Mouse (Mus musculus) liver, embryonic 11.5 days (tissue): ENCODE measurements around the gene Myo5a. TPM values are rescaled to one million over a fixed set of nuclear protein-coding genes. Genes with fewer than 3 reads are reported as not detected.

ENCODE experiments used
- ATAC-seq: fragments of 200-750 bp; cut with Nextera tagmentation; replicated peaks from 2 replicates; pipeline ENCODE4 v1.8.0; 2017; ENCODE audit warnings: moderate number of reproducible peaks, mild to moderate bottlenecking, moderate TSS enrichment, moderate library complexity; ENCODE audit not compliant: low FRiP score
- DNase-seq: peaks from one replicate; pipeline ENCODE4 v3.0.0-alpha.2; 2017; ENCODE audit warnings: low spot score
- H3K27ac ChIP-seq: fragments of 300-500 bp; sonication (generic); 2 replicates; pipeline ENCODE4 v1.5.1; 2014; ENCODE audit warnings: mild to moderate bottlenecking, low read depth, low read length, control low read depth
- H3K27me3 ChIP-seq: fragments of 300-500 bp; sonication (generic); replicated peaks from 2 replicates; pipeline ENCODE4 v1.6.1; 2014; ENCODE audit warnings: low read length, mixed read lengths; ENCODE audit not compliant: control insufficient read depth, insufficient read depth
- H3K36me3 ChIP-seq: fragments of 300-500 bp; sonication (generic); 2 replicates; pipeline ENCODE4 v1.6.1; 2014; ENCODE audit warnings: mild to moderate bottlenecking, low read length, moderate library complexity, mixed read lengths; ENCODE audit not compliant: control insufficient read depth, insufficient read depth
- H3K4me1 ChIP-seq: fragments of 300-500 bp; sonication (generic); replicated peaks from 2 replicates; pipeline ENCODE4 v1.6.1; 2014; ENCODE audit warnings: low read length, mixed read lengths; ENCODE audit not compliant: control insufficient read depth, insufficient read depth
- H3K4me2 ChIP-seq: fragments of 300-500 bp; sonication (generic); 2 replicates; pipeline ENCODE4 v1.6.1; 2014; ENCODE audit warnings: mild to moderate bottlenecking, control low read depth, moderate library complexity
- H3K4me3 ChIP-seq: fragments of 300-500 bp; sonication (generic); 2 replicates; pipeline ENCODE4 v1.5.1; 2014; ENCODE audit warnings: low read depth, low read length, control low read depth
- H3K9ac ChIP-seq: fragments of 300-500 bp; sonication (generic); 2 replicates; pipeline ENCODE4 v1.6.1; 2014; ENCODE audit warnings: low read depth, low read length, control low read depth
- H3K9me3 ChIP-seq: fragments of 300-500 bp; sonication (generic); 2 replicates; pipeline ENCODE4 v1.6.1; 2016; ENCODE audit warnings: low read length, inconsistent platforms, mixed read lengths; ENCODE audit not compliant: control insufficient read depth
- WGBS: fragments of 180-500 bp; shearing (Covaris S2); extraction: QIAGEN DNeasy Blood & Tissue Kit; methylation state at CpG from one replicate; pipeline ENCODE4 v1.1.7; 2014; 5-methylcytosine and 5-hydroxymethylcytosine counted together
- polyA plus RNA-seq: library from polyadenylated mRNA; unstranded; fragments of >200 nt; fragmentation: Nextera tagmentation; extraction: Ambion mirVana; gene quantifications from 2 replicates; pipeline ENCODE4 v1.2.1, GENCODE M21; 2014

Gene Myo5a
- polyA plus RNA-seq, 1 experiment from 2014 or later, result 7.5 TPM

DNA sequence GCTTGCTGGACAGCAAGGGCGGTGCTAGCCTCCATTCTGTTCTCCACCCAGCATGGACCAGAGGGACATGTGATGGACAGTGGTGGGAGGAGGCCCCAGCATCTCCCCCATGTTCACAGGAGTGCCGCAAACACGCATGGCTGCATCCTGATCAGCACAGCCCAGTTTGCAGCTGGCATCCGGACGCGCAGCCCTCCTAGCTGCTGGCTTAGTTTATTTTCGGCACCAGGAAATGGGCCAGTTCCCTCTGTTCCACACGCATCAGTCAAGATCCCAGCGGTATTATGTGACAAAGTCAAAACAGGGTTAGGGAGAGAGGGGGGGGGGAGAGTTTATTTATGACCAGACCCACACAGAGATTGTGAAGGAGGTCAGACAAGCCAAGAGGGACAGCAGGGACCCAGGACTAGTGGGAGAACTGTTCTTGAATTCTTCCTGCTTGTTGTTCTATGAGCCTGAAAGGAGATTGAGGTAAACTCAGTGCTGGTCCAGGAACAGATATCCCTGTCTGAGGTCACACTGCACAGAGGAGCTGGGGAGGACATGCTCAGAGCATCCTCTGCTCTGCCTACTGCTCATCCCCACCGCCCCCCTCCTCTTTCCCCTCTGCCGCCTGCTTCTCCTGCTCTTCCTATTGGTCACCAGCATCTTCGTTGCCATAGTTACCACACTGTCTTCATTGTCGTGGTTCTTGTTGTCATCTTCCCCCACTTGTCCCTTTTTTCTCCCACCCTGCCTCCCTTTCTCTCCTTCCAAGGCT is 183.6 kb downstream of the Myo5a start:
- no peak overlapping the region for H3K9ac ChIP-seq
- no peaks in the 10 kb centered on the region; the same call in 1 of the 2 replicates for H3K4me1 ChIP-seq
- no peak overlapping the region for H3K4me2 ChIP-seq
- ATAC-seq (peak; percentile 54), DNase-seq (no peak)
- no peaks in the 10 kb centered on the region for H3K9me3 ChIP-seq
- H3K27me3 ChIP-seq, result no peaks in the 10 kb centered on the region
- no peaks in the 10 kb centered on the region for H3K36me3 ChIP-seq
- 45% methylated on average over 13 of the region's 13 CpGs for WGBS
- H3K4me3 ChIP-seq, result no peak overlapping the region
- peak overlapping the region; percentile 26; the same call in 1 of the 2 replicates for H3K27ac ChIP-seq

DNA sequence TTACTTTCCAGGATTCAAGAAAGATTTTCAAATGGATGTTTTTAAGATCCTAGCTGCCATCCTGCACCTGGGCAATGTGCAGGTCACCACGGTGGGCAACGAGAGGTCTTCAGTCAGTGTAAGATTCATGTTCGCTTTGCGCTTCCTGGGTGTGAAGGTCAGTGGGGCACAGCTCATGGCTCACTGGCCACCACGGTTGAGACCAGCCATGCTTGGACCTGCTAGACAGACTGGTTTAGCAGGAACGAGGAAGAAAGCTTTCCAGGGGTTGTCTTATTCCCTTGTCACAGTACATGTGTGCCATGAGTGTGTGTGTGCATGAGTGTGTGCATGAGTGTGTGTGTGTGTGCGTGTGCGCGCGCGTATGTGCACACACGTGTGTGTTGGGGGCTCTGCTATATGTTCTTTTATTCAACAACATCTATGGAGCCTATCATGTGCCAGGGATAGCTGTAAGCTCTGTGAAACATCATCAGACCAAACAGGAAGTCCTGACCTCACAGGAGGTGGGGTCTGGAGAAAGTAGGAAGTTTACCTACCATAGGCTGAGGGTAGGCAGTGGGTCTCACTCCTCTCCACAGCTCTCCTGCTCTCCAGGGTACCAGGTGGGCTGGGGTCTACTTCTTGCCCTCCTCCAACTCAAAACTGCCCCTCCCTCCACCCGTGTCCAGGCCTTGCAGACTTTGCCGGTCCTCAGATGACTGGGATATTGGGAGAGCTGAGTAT is 185.2 kb downstream of the Myo5a start:
- Histone ChIP-seq H3K27me3 (no peaks in the 10 kb centered on the region), H3K27ac (no peak overlapping the region), H3K9ac (no peak overlapping the region), H3K4me3 (no peak overlapping the region), H3K9me3 (no peaks in the 10 kb centered on the region), H3K4me1 (no peaks in the 10 kb centered on the region; the same call in 1 of the 2 replicates), H3K36me3 (no peaks in the 10 kb centered on the region), H3K4me2 (no peak overlapping the region)
- 82% methylated on average over 14 of the region's 14 CpGs for WGBS
- DNase-seq, result no peak
- no peak for ATAC-seq

DNA sequence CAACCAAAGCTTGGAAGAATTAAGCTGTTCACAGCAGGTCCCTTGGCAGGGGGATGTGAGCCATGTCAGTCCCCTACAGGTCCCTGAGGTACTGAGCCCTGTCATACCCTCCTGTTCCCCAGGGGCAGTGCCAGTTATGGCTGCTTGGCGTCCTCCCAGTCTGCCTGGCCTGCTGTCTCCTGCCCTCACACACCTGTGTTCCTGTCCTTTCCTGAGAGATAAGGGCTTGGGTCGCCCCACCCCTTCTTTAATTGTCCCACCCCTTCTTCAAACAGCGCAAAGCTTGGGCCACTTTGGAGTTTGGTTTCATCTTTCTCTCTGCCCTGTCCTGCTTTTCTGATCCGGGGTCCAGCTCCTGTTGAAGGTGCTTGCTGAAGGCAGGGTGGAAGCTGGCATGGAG is 188.0 kb downstream of the Myo5a start:
- 63% methylated on average over 4 of the region's 4 CpGs for WGBS
- no peak overlapping the region for H3K4me2 ChIP-seq
- no peak overlapping the region for H3K9ac ChIP-seq
- DNase-seq (no peak), ATAC-seq (no peak)
- no peaks in the 10 kb centered on the region; the same call in 1 of the 2 replicates for H3K4me1 ChIP-seq
- H3K9me3 ChIP-seq, result no peaks in the 10 kb centered on the region
- H3K4me3 ChIP-seq, result no peak overlapping the region
- no peaks in the 10 kb centered on the region for H3K36me3 ChIP-seq
- no peak overlapping the region for H3K27ac ChIP-seq
- no peaks in the 10 kb centered on the region for H3K27me3 ChIP-seq

DNA sequence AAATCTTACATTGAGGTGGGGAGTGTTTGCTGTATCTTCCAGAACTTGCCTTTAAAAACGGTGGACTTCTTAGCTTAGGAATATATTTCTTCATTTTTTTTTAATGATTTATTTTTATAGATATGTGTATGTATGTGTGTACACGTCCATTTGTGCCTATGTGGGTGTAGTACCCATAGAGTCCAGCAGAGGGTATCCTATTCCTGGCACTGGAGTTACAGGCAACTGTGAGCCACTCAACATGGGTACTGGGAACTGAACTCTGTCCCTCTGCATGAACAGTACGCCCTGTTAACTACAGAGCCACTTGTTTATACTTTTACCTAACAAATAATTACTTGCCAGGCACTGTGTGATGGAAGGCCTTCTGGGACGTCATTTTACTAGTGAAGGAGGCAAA is 188.8 kb downstream of the Myo5a start:
- Histone ChIP-seq H3K4me2 (no peak overlapping the region), H3K27me3 (no peaks in the 10 kb centered on the region), H3K4me1 (no peaks in the 10 kb centered on the region; the same call in 1 of the 2 replicates), H3K9me3 (no peaks in the 10 kb centered on the region), H3K36me3 (no peaks in the 10 kb centered on the region), H3K4me3 (no peak overlapping the region), H3K9ac (no peak overlapping the region), H3K27ac (no peak overlapping the region)
- WGBS, result 78% methylated on average over 4 of the region's 4 CpGs
- DNase-seq, result no peak
- ATAC-seq, result no peak

DNA sequence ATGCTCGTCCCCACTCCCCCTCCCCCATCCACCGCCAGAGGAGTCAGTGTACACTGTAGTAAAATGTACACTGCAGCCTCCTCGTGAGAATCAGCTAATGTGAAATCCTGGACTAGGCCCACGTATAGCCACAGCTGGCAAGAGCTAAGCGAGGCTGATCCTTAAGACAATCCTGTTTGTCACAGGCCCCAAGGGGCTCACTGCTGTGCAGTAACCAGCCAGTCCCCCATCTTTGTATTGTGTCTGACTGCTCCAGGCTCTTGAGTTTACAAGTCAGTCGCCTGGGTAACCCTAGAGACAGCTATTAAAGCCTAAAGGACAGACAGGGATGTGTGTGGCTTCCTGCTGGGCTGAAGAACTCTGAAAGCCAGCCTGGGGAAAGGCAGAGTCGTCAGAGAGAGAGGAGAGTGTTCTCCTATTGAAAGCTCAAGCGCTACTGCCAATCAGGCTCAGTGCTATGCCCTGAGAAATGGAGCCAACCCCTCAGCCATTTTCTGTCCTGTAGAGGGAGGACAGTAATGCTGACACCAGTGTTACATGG is 190.6 kb downstream of the Myo5a start:
- Histone ChIP-seq H3K36me3 (no peaks in the 10 kb centered on the region), H3K27ac (no peak overlapping the region), H3K9me3 (no peaks in the 10 kb centered on the region), H3K4me2 (no peak overlapping the region), H3K9ac (no peak overlapping the region), H3K4me1 (no peaks in the 10 kb centered on the region; the same call in 1 of the 2 replicates), H3K4me3 (no peak overlapping the region), H3K27me3 (no peaks in the 10 kb centered on the region)
- DNase-seq, result no peak
- WGBS, result 34% methylated on average over 8 of the region's 8 CpGs
- ATAC-seq, result no peak

DNA sequence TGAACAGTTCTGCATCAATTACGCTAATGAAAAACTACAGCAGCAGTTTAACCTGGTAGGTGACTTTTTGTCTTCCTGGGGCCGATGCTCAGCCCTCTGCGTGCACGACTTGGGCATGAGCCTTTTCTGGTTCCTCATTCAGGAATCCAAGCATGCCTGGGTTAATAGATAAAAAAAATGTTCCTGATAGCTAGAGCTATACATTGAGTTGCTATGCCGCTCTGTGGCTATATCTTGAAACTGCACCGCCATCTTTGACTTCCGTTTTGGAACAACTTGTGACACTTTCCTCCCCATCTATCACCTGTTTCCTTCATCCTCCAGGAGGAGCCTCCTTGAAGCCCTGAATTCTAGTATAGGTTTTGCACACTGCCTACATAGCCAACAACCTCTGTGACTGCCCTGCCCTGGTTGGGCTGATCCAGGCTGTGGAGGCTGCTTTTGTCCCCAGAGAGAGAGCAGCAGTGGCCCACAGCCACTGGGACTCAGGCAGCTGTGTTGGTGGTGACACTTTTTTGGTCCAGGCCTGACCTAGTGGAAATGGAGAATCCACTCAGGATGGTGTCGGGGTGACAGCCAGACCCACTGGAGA is 191.5 kb downstream of the Myo5a start:
- no peaks in the 10 kb centered on the region for H3K9me3 ChIP-seq
- H3K4me1 ChIP-seq, result no peaks in the 10 kb centered on the region; the same call in 1 of the 2 replicates
- no peak overlapping the region for H3K27ac ChIP-seq
- H3K4me2 ChIP-seq, result peak overlapping the region; percentile 37; the same call in 1 of the 2 replicates
- H3K9ac ChIP-seq, result no peak overlapping the region
- no peak overlapping the region for H3K4me3 ChIP-seq
- H3K36me3 ChIP-seq, result no peaks in the 10 kb centered on the region
- 49% methylated on average over 8 of the region's 8 CpGs for WGBS
- ATAC-seq (peak; percentile 55), DNase-seq (no peak)
- H3K27me3 ChIP-seq, result no peaks in the 10 kb centered on the region

DNA sequence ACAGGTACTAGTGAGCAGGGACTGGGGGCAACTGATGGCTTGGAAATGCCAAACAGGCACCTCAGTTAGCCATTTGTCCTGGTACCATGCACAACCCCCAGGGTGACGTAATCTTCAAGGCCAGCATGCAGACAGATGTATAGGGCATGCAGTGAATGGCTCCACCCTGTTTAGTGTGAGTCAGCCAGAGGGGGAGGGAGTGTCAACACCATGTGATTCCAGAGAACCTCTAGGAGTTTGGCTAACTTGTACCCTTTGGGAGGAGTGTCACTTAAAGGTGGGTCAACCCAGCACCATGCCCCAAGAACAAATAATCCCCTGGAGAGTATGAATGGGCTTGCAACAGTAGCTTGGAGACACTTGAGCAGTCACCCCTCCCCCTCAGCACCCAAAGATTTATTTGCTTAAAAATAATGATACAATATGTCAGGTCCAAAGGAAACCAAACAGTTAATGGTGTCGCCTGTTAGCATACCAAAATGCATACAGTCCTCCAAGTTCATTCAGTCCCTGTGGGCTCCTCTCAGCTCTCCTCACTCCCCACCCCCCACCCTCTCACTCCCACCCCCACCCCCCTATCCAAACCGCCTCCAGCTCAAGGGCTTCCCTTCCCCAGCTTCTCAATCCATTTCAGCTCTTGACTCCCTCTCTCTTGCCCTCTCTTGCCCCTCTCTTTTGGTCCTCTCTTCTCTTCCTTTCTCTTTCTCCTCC is 193.3 kb downstream of the Myo5a start:
- 38% methylated on average over 3 of the region's 3 CpGs for whole genome bisulfite sequencing
- H3K4me3 ChIP-seq, result no peak overlapping the region
- H3K27me3 ChIP-seq, result no peaks in the 10 kb centered on the region
- no peak overlapping the region for H3K4me2 ChIP-seq
- DNase-seq (no peak), ATAC-seq (peak; percentile 73)
- no peaks in the 10 kb centered on the region for H3K36me3 ChIP-seq
- H3K4me1 ChIP-seq, result no peaks in the 10 kb centered on the region; the same call in 1 of the 2 replicates
- no peak overlapping the region for H3K27ac ChIP-seq
- no peaks in the 10 kb centered on the region for H3K9me3 ChIP-seq
- no peak overlapping the region for H3K9ac ChIP-seq

DNA sequence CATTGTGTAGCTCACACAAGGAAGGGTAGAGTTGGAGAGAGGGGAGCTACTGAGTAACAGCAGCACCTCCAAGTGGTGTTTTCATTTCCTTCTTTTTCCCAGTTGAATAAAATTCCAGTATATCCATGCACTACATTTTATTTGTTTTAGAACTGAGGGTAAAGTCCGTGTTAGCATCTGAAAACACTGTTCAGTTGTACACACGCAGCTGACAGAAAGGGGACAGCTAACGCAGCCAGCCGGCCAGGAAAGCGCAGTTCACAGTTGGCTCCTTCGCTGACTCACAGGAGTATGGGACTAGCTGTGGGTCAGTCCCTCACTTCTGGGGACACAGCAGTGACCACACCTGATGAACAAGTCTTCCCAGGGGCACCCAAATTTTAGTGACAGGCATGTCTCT is 196.3 kb downstream of the Myo5a start:
- Histone ChIP-seq H3K27me3 (no peaks in the 10 kb centered on the region), H3K4me1 (no peaks in the 10 kb centered on the region), H3K4me3 (no peak overlapping the region), H3K27ac (no peak overlapping the region), H3K4me2 (no peak overlapping the region), H3K9me3 (no peaks in the 10 kb centered on the region), H3K9ac (no peak overlapping the region), H3K36me3 (no peaks in the 10 kb centered on the region)
- DNase-seq (no peak), ATAC-seq (no peak)
- 77% methylated on average over 6 of the region's 6 CpGs for WGBS
